23 mouse cellular contexts compared by ENCODE assay signal in the genomic region with DNA sequence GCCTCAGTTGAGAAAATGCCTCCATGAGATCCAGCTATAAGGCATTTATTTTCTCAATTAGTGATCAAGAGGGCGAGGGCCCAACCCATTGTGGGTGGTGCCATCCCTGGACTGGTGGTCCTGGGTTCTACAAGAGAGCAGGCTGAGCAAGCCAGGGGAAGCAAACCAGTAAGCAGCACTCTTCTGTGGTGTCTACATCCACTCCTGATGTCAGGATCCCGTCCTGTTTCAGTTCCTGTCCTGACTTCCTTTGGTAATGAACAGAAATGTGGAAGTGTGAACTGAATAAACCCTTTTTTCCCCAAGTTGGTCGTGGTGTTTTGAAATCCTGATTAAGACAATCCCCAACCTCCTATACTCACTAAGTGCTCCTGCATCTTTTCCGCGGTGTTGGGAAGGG. TPM values are rescaled to one million over a fixed set of nuclear protein-coding genes. Genes with fewer than 3 reads are reported as not detected.
A peak's percentile ranks its signal among the peaks of the same experiment; 100 is the strongest.
DNase-seq lines count a peak whose midpoint lies in the region; ATAC-seq and TF ChIP-seq lines count a peak whose summit lies in the region.
"Had no signal": no experiment of that assay in that cellular context is flagged by ENCODE, and none has a peak within 500 bp of the region (broad histone marks: within the 10 kb centered on the region; RNA-seq: fewer than 3 reads in every experiment).

No protein-coding gene starts in this region.

- no peak for ATAC-seq in liver, embryonic 16.5 days (ENCODE audit: low read depth)
- ATAC-seq in liver, embryonic 12.5 days, result no peak
- 0 out of 2 replicates have a peak, but pooled peaks have one; percentile 15 for ATAC-seq in common myeloid progenitor, adult 5-6 weeks (replicated peaks; ENCODE audit: low read depth, poor library complexity, severe bottlenecking)
- peak; percentile 36 for ATAC-seq in monocyte, adult 5-6 weeks (replicated peaks; ENCODE audit: insufficient number of reproducible peaks, low FRiP score, low TSS enrichment, poor library complexity, severe bottlenecking)
- ATAC-seq: forebrain, embryonic 16.5 days; hindbrain, postnatal 0 days; intestine, embryonic 16.5 days had no signal

- TF ChIP-seq CTCF in CH12.LX (conservative IDR thresholded peaks at IDR 0.05 in 1 of 2, IDR thresholded peaks at IDR 0.05 in 1 of 2; ENCODE audit: low read depth in 2 of 2, low read length in 2 of 2), result no peak
- TF ChIP-seq CTCF in thymus, adult 2 months (IDR thresholded peaks at IDR 0.05; ENCODE audit: borderline replicate concordance, control insufficient read depth, extremely low read depth, insufficient read depth, low read length, poor library complexity), result no peak

- DNase-seq in CH12.LX (ENCODE audit: extremely low read depth), result no peak
- no peak for DNase-seq in ovary, adult 18-20 months (ENCODE audit: low spot score)
- DNase-seq in thymus, adult 2 months, result no peak
- DNase-seq: adrenal gland, adult 8-10 months; cerebellum, adult 9-10 months; gastrocnemius, postnatal 10 days; heart, adult 18-20 months; heart, postnatal 10 days; kidney, postnatal 25 days; lung, adult 2 months; midbrain, embryonic 14.5 days had no signal

- WGBS in liver, embryonic 16.5 days (ENCODE audit: insufficient replicate concordance), result 32% methylated on average over 5 of the region's 5 CpGs
- 26% methylated on average over 5 of the region's 5 CpGs for WGBS in liver, embryonic 12.5 days (ENCODE audit: insufficient replicate concordance)
- 62% methylated on average over 5 of the region's 5 CpGs for WGBS in thymus, adult 2 months

- H3K79me2 ChIP-seq in CH12.LX (replicated peaks; ENCODE audit: control insufficient read depth, extremely low read depth, insufficient read depth, poor library complexity, severe bottlenecking), result no peaks in the 10 kb centered on the region

- H3K4me3 ChIP-seq in liver, embryonic 16.5 days (ENCODE audit: low read depth, low read length), result no peak overlapping the region
- no peak overlapping the region for H3K4me3 ChIP-seq in liver, embryonic 12.5 days
- no peak overlapping the region for H3K4me3 ChIP-seq in CH12.LX (replicated peaks in 1 of 3; ENCODE audit: low read depth in 2 of 3, low read length in 2 of 3, poor library complexity in 1 of 3)
- no peak overlapping the region for H3K4me3 ChIP-seq in thymus, adult 2 months (ENCODE audit: control insufficient read depth, insufficient read depth, low read length)
- H3K4me3 ChIP-seq: embryonic facial prominence, embryonic 15.5 days; layer of hippocampus, adult 2 months; limb, embryonic 13.5 days; neural tube, embryonic 12.5 days had no signal

- TF ChIP-seq RAD21 in CH12.LX (IDR thresholded peaks at IDR 0.05; ENCODE audit: low read depth, low read length), result no peak

- peaks cover 12% of the 10 kb centered on the region for H3K4me1 ChIP-seq in liver, embryonic 16.5 days (ENCODE audit: control insufficient read depth, low read depth, low read length)
- peaks cover 24% of the 10 kb centered on the region; the same call in 1 of the 2 replicates for H3K4me1 ChIP-seq in liver, embryonic 12.5 days
- H3K4me1 ChIP-seq in CH12.LX (ENCODE audit: control insufficient read depth in 1 of 2, insufficient read depth in 2 of 2), result peaks cover 9 to 31% of the 10 kb centered on the region in 2 experiments
- H3K4me1 ChIP-seq in thymus, adult 2 months (replicated peaks; ENCODE audit: control insufficient read depth, insufficient read depth, low read length), result peaks cover 16% of the 10 kb centered on the region

- peak overlapping the region; percentile 51; the same call in 1 of the 2 replicates for H3K27ac ChIP-seq in liver, embryonic 16.5 days (ENCODE audit: low read length)
- H3K27ac ChIP-seq in liver, embryonic 12.5 days, result no peak overlapping the region
- no peak overlapping the region for H3K27ac ChIP-seq in CH12.LX (ENCODE audit: insufficient read depth, low read depth)
- no peak overlapping the region for H3K27ac ChIP-seq in thymus, adult 2 months (ENCODE audit: control insufficient read depth, insufficient read depth, low read length)
- H3K27ac ChIP-seq: embryonic facial prominence, embryonic 15.5 days; hindbrain, postnatal 0 days; layer of hippocampus, adult 2 months; limb, embryonic 13.5 days; neural tube, embryonic 12.5 days had no signal

- no peak overlapping the region for H3K9ac ChIP-seq in liver, embryonic 16.5 days (ENCODE audit: low read depth, low read length)
- H3K9ac ChIP-seq in liver, embryonic 12.5 days, result no peak overlapping the region
- H3K9ac ChIP-seq in CH12.LX (ENCODE audit: insufficient read depth, low read depth), result no peak overlapping the region
- H3K9ac ChIP-seq: embryonic facial prominence, embryonic 15.5 days; limb, embryonic 13.5 days; neural tube, embryonic 12.5 days had no signal

- dilution Hi-C loops in CH12.LX (cut with MboI; ENCODE audit: extremely low pct_ligation_motif_present, extremely low pct_unique_long_range_greater_than_20kb, low sequenced_read_pairs), result no loop called here

- no peak overlapping the region for H3K4me2 ChIP-seq in liver, embryonic 16.5 days (ENCODE audit: low read depth, low read length)
- no peak overlapping the region for H3K4me2 ChIP-seq in liver, embryonic 12.5 days
- H3K4me2 ChIP-seq in CH12.LX (ENCODE audit: insufficient read depth, low read depth, poor library complexity, severe bottlenecking), result no peak overlapping the region
- H3K4me2 ChIP-seq: embryonic facial prominence, embryonic 15.5 days; limb, embryonic 13.5 days had no signal

- TF ChIP-seq EP300 in CH12.LX (IDR thresholded peaks at IDR 0.05; ENCODE audit: low read length), result peak; percentile 57; the same call in 1 of the 2 replicates

- in situ Hi-C loops in CH12.LX (cut with MboI; ENCODE audit: low pct_ligation_motif_present, low pct_unique_long_range_greater_than_20kb, low sequenced_read_pairs), result no loop called here

- H3K27me3 ChIP-seq in liver, embryonic 16.5 days (ENCODE audit: control insufficient read depth, insufficient read depth, low read depth, low read length), result peaks cover 15% of the 10 kb centered on the region
- peaks cover 69% of the 10 kb centered on the region for H3K27me3 ChIP-seq in liver, embryonic 12.5 days (replicated peaks)
- peaks cover 79% of the 10 kb centered on the region for H3K27me3 ChIP-seq in CH12.LX (replicated peaks)
- H3K27me3 ChIP-seq in thymus, adult 2 months (ENCODE audit: control insufficient read depth, insufficient read depth, low read length), result no peaks in the 10 kb centered on the region

- no peaks in the 10 kb centered on the region for H3K9me3 ChIP-seq in liver, embryonic 16.5 days (replicated peaks; ENCODE audit: control insufficient read depth, low read length)
- no peaks in the 10 kb centered on the region for H3K9me3 ChIP-seq in liver, embryonic 12.5 days (replicated peaks)
- no peaks in the 10 kb centered on the region for H3K9me3 ChIP-seq in CH12.LX (replicated peaks; ENCODE audit: low read length)
- H3K9me3 ChIP-seq: embryonic facial prominence, embryonic 15.5 days; heart, embryonic 12.5 days; limb, embryonic 13.5 days; neural tube, embryonic 12.5 days had no signal

- H3K36me3 ChIP-seq in liver, embryonic 16.5 days (ENCODE audit: control insufficient read depth, insufficient read depth), result no peaks in the 10 kb centered on the region
- no peaks in the 10 kb centered on the region for H3K36me3 ChIP-seq in liver, embryonic 12.5 days
- no peaks in the 10 kb centered on the region for H3K36me3 ChIP-seq in CH12.LX (replicated peaks in 1 of 2; ENCODE audit: control insufficient read depth in 1 of 2, insufficient read depth in 1 of 2, low read length in 1 of 2)
- H3K36me3 ChIP-seq in thymus, adult 2 months (ENCODE audit: control insufficient read depth, insufficient read depth, low read length), result no peaks in the 10 kb centered on the region
- H3K36me3 ChIP-seq: embryonic facial prominence, embryonic 15.5 days; heart, embryonic 12.5 days; limb, embryonic 13.5 days; neural tube, embryonic 12.5 days had no signal

- TF ChIP-seq POLR2A in CH12.LX (IDR thresholded peaks at IDR 0.05; ENCODE audit: low read depth, low read length), result no peak
- no peak for TF ChIP-seq POLR2A in thymus, adult 2 months (IDR thresholded peaks at IDR 0.05; ENCODE audit: control insufficient read depth, extremely low read depth, insufficient read depth, low read length, poor library complexity)

TF ChIP-seq in CH12.LX, 34 proteins besides CTCF, POLR2A, EP300 and RAD21:
- TF ChIP-seq IRF4 (IDR thresholded peaks at IDR 0.05; ENCODE audit: low read depth, low read length) (peak; percentile 30; the same call in 1 of the 2 replicates), SMC3 (IDR thresholded peaks at IDR 0.05; ENCODE audit: low read depth, low read length) (no peak)

RNA-seq across cellular contexts. Expression of a gene that starts 23.2 kb away (rescaled TPM):
- polyA plus RNA-seq in liver, embryonic 16.5 days (2015; fragmentation: Nextera tagmentation; extraction: Ambion mirVana), result 10.2 and 12.3 TPM in 2 replicates
- 15.3 and 15.5 TPM in 2 replicates for polyA plus RNA-seq in liver, embryonic 12.5 days (2016; fragmentation: Nextera tagmentation; extraction: Ambion mirVana)
- total RNA-seq in CH12.LX (2012; rRNA removed), result 7.3 and 8.7 TPM in 2 replicates
- 2.8 and 4.1 TPM in 2 replicates for total RNA-seq in CH12.LX (2014; rRNA removed)
- 18.4 and 22.7 TPM in 2 replicates for polyA plus RNA-seq in CH12.LX (2012; ENCODE audit: insufficient read length, low read depth)
- total RNA-seq in common myeloid progenitor, adult 5-6 weeks (2017), result 12.0 and 19.4 TPM in 2 replicates
- total RNA-seq in monocyte, adult 5-6 weeks (2017), result 9.0 to 24.2 TPM (median 15.1 TPM) in 3 replicates
- polyA plus RNA-seq in thymus, adult 2 months (2012; rRNA removed), result 144 and 156 TPM in 2 replicates

RNA-seq across cellular contexts. Expression of a gene that starts 49.7 kb away (rescaled TPM):
- 13.6 and 15.0 TPM in 2 replicates for polyA plus RNA-seq in liver, embryonic 16.5 days (2015; fragmentation: Nextera tagmentation; extraction: Ambion mirVana)
- polyA plus RNA-seq in liver, embryonic 12.5 days (2016; fragmentation: Nextera tagmentation; extraction: Ambion mirVana), result 14.1 and 14.5 TPM in 2 replicates
- total RNA-seq in CH12.LX (2012; rRNA removed), result 8.8 and 12.7 TPM in 2 replicates
- total RNA-seq in CH12.LX (2014; rRNA removed), result 3.7 and 4.3 TPM in 2 replicates
- 15.2 and 15.9 TPM in 2 replicates for polyA plus RNA-seq in CH12.LX (2012; ENCODE audit: insufficient read length, low read depth)
- total RNA-seq in common myeloid progenitor, adult 5-6 weeks (2017), result 11.2 and 12.6 TPM in 2 replicates
- total RNA-seq in monocyte, adult 5-6 weeks (2017), result 4.2 to 10.6 TPM (median 7.3 TPM) in 3 replicates
- 16.2 and 19.6 TPM in 2 replicates for polyA plus RNA-seq in thymus, adult 2 months (2012; rRNA removed)

Comparison
In these comparisons a context has a peak if more than half of its experiments do, and no peak if none do; other contexts are left out.
1. ATAC-seq: peak in common myeloid progenitor, adult 5-6 weeks (single experiment) and monocyte, adult 5-6 weeks (single experiment); none in liver, embryonic 16.5 days (single experiment) and liver, embryonic 12.5 days (single experiment).